Mouse (Mus musculus): Measurements from ENCODE around the gene Il1rl2. TPM values are rescaled to one million over a fixed set of nuclear protein-coding genes. Genes with fewer than 3 reads are reported as not detected.
A peak's percentile ranks its signal among the peaks of the same experiment; 100 is the strongest.

Gene Il1rl2
- polyA plus RNA-seq, 1 experiment from 2014 or later = 6.8 TPM

DNA sequence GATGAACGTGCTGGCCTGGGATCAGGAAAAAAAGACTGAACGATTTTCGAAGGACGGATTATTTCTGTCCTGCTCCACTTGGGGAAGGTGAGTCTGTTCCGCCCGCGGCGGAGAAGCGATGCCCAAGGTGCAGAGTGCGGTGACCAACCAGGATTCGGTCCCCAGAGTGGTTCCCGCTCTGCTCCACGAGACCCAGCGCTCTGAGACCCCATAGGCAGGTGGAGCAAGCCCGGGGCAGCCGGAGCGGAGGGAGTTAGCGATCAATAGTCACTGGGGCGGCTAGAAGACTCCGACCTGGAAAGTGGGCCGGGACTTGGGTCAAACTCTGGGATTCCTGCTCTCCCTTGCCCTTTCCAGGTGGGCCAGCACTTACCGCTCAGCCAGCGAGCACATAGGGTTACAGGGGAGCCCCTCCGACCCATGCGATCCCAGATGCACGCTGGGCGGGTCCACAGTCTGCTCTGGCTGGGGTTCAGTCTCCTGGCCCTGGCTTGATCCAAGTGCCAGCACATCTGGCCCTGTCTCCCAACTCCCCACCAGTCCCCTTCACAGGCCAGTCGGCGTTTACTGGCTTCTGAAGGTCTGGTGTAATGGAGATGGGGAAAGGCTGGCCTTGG is 1.4 kb downstream of the Il1rl2 start:
- 10% methylated on average over 29 of the region's 29 CpGs for WGBS
- peak overlapping the region; percentile 41 for H3K4me3 ChIP-seq (ENCODE audit: low read depth, low read length)
- H3K9ac ChIP-seq (ENCODE audit: low read length) = peak overlapping the region; percentile 62
- DNase-seq (ENCODE audit: low spot score) (peak; percentile 21), ATAC-seq (ENCODE audit: low FRiP score, low TSS enrichment) (0 out of 2 replicates have a peak, but pooled peaks have one; percentile 49)
- H3K27ac ChIP-seq (replicated peaks) = 0 out of 2 replicates have a peak overlapping the region, but pooled peaks have one; percentile 24
- no peaks in the 10 kb centered on the region; the same call in 1 of the 2 replicates for H3K4me1 ChIP-seq (replicated peaks; ENCODE audit: control insufficient read depth, insufficient read depth)
- no peaks in the 10 kb centered on the region for H3K36me3 ChIP-seq (ENCODE audit: control insufficient read depth, insufficient read depth, low read length)
- TF ChIP-seq EP300 (optimal IDR thresholded peaks at IDR 0.05) (no peak), CTCF (IDR thresholded peaks at IDR 0.05; ENCODE audit: low read depth) (no peak)
- H3K9me3 ChIP-seq (ENCODE audit: control insufficient read depth, low read length) = no peaks in the 10 kb centered on the region
- H3K27me3 ChIP-seq (ENCODE audit: control insufficient read depth, insufficient read depth, low read length) = no peaks in the 10 kb centered on the region
- H3K4me2 ChIP-seq (replicated peaks; ENCODE audit: low read depth) = peak overlapping the region; percentile 86

- H3K27me3 ChIP-seq (ENCODE audit: control insufficient read depth, insufficient read depth, low read length) = no peaks in the 10 kb centered on the region
Measured at GRCm38 (mm10) chr1:40327604-40328003, 3.2 kb downstream of the Il1rl2 start.

GRCm38 (mm10) chr1:40329526-40329925 is 5.1 kb downstream of the Il1rl2 start:
- Histone ChIP-seq H3K4me2 (replicated peaks; ENCODE audit: low read depth) (no peak overlapping the region), H3K36me3 (ENCODE audit: control insufficient read depth, insufficient read depth, low read length) (no peaks in the 10 kb centered on the region), H3K4me3 (ENCODE audit: low read depth, low read length) (no peak overlapping the region), H3K27me3 (ENCODE audit: control insufficient read depth, insufficient read depth, low read length) (no peaks in the 10 kb centered on the region), H3K27ac (replicated peaks) (no peak overlapping the region), H3K4me1 (replicated peaks; ENCODE audit: control insufficient read depth, insufficient read depth) (no peaks in the 10 kb centered on the region; the same call in 1 of the 2 replicates), H3K9me3 (ENCODE audit: control insufficient read depth, low read length) (no peaks in the 10 kb centered on the region), H3K9ac (ENCODE audit: low read length) (no peak overlapping the region)
- DNase-seq (ENCODE audit: low spot score) (no peak), ATAC-seq (ENCODE audit: low FRiP score, low TSS enrichment) (no peak)
- 77% methylated on average over 1 of the region's 1 CpGs for WGBS
- TF ChIP-seq EP300 (optimal IDR thresholded peaks at IDR 0.05) (no peak), CTCF (IDR thresholded peaks at IDR 0.05; ENCODE audit: low read depth) (no peak)

More at GRCm38 (mm10) chr1:40327604-40328003, 3.2 kb downstream of the Il1rl2 start:
- ATAC-seq (ENCODE audit: low FRiP score, low TSS enrichment) (no peak), DNase-seq (ENCODE audit: low spot score) (no peak)
- Histone ChIP-seq H3K9me3 (ENCODE audit: control insufficient read depth, low read length) (no peaks in the 10 kb centered on the region), H3K4me1 (replicated peaks; ENCODE audit: control insufficient read depth, insufficient read depth) (no peaks in the 10 kb centered on the region; the same call in 1 of the 2 replicates), H3K27ac (replicated peaks) (no peak overlapping the region), H3K4me3 (ENCODE audit: low read depth, low read length) (no peak overlapping the region), H3K36me3 (ENCODE audit: control insufficient read depth, insufficient read depth, low read length) (no peaks in the 10 kb centered on the region), H3K4me2 (replicated peaks; ENCODE audit: low read depth) (no peak overlapping the region), H3K9ac (ENCODE audit: low read length) (no peak overlapping the region)
- WGBS = 89% methylated on average over 3 of the region's 3 CpGs
- TF ChIP-seq CTCF (IDR thresholded peaks at IDR 0.05; ENCODE audit: low read depth) (no peak), EP300 (optimal IDR thresholded peaks at IDR 0.05) (no peak)

DNA sequence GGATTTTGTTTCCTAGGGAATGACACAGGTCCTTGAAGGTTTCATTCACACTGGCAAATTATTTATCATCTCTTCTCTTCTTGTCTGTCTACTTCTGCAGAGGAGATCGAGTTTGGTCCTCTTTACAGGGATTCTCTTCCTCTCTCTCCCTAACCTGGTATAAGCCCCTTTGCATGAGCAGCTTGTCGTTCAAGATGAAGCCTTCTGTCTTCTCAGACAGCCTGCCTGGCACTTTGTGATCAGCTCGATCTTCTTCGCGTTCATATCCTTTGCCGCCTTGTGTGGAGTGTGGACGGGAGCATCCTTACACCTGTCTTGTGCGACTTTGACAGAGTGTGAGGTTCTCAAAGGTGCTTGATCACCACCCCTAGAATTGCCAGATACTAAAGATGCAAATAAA is 5.8 kb downstream of the Il1rl2 start:
- H3K36me3 ChIP-seq (ENCODE audit: control insufficient read depth, insufficient read depth, low read length) = no peaks in the 10 kb centered on the region
- no peak overlapping the region for H3K9ac ChIP-seq (ENCODE audit: low read length)
- no peaks in the 10 kb centered on the region for H3K27me3 ChIP-seq (ENCODE audit: control insufficient read depth, insufficient read depth, low read length)
- H3K4me1 ChIP-seq (replicated peaks; ENCODE audit: control insufficient read depth, insufficient read depth) = no peaks in the 10 kb centered on the region; the same call in 1 of the 2 replicates
- TF ChIP-seq EP300 (optimal IDR thresholded peaks at IDR 0.05) (no peak), CTCF (IDR thresholded peaks at IDR 0.05; ENCODE audit: low read depth) (no peak)
- H3K9me3 ChIP-seq (ENCODE audit: control insufficient read depth, low read length) = no peaks in the 10 kb centered on the region
- DNase-seq (ENCODE audit: low spot score) = no peak
- no peak overlapping the region for H3K4me2 ChIP-seq (replicated peaks; ENCODE audit: low read depth)
- no peak overlapping the region for H3K27ac ChIP-seq (replicated peaks)
- no peak overlapping the region for H3K4me3 ChIP-seq (ENCODE audit: low read depth, low read length)
- ATAC-seq (ENCODE audit: low FRiP score, low TSS enrichment) = no peak
- WGBS = 85% methylated on average over 8 of the region's 8 CpGs

DNA sequence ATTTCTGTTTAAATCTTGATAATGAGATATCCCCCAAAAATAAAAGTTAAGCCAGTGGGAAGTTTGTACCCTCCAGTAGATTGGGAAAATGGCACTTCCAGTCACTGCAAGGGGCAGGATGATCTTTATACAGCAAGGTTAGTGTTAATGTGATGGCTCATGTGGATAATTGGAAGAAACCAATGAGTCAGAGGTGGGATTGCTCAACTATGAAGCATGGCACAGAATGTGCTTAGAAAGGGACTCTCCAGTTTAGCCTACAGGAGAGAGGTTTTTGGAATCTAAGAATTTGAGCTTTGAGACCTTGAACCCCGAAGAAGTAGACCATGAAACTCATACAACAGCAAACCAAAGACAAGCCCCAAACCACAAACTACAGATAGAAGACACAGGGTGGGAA is 14.9 kb downstream of the Il1rl2 start:
- Histone ChIP-seq H3K4me3 (ENCODE audit: low read depth, low read length) (no peak overlapping the region), H3K36me3 (ENCODE audit: control insufficient read depth, insufficient read depth, low read length) (no peaks in the 10 kb centered on the region), H3K4me1 (replicated peaks; ENCODE audit: control insufficient read depth, insufficient read depth) (no peaks in the 10 kb centered on the region), H3K9ac (ENCODE audit: low read length) (no peak overlapping the region), H3K9me3 (ENCODE audit: control insufficient read depth, low read length) (no peaks in the 10 kb centered on the region), H3K4me2 (replicated peaks; ENCODE audit: low read depth) (no peak overlapping the region), H3K27me3 (ENCODE audit: control insufficient read depth, insufficient read depth, low read length) (no peaks in the 10 kb centered on the region), H3K27ac (replicated peaks) (no peak overlapping the region)
- ATAC-seq (ENCODE audit: low FRiP score, low TSS enrichment) = no peak
- TF ChIP-seq CTCF (IDR thresholded peaks at IDR 0.05; ENCODE audit: low read depth) = no peak
- TF ChIP-seq EP300 (optimal IDR thresholded peaks at IDR 0.05) = no peak
- DNase-seq (ENCODE audit: low spot score) = no peak
- WGBS = 97% methylated on average over 1 of the region's 1 CpGs

DNA sequence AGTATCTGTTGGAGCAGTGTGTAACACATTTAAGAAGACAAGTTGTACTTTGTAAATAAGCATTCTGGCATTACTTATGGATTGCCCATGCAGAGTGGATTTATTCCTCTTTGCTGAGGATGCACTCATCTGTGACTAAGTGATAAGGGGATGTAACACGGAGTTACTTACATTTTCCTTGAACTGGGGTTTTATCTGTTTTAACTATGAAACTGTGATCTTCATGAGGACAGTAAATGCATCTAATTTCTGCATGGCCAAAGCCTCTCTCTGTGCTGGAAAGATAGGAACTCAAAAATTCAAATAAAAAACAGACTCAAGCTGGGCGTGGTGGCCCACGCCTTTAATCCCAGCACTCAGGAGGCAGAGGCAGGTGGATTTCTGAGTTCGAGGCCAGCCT is 15.7 kb downstream of the Il1rl2 start:
- no peak overlapping the region for H3K4me3 ChIP-seq (ENCODE audit: low read depth, low read length)
- DNase-seq (ENCODE audit: low spot score) (no peak), ATAC-seq (ENCODE audit: low FRiP score, low TSS enrichment) (no peak)
- no peak overlapping the region for H3K9ac ChIP-seq (ENCODE audit: low read length)
- no peaks in the 10 kb centered on the region for H3K27me3 ChIP-seq (ENCODE audit: control insufficient read depth, insufficient read depth, low read length)
- H3K36me3 ChIP-seq (ENCODE audit: control insufficient read depth, insufficient read depth, low read length) = no peaks in the 10 kb centered on the region
- no peaks in the 10 kb centered on the region for H3K9me3 ChIP-seq (ENCODE audit: control insufficient read depth, low read length)
- H3K27ac ChIP-seq (replicated peaks) = no peak overlapping the region
- 85% methylated on average over 4 of the region's 4 CpGs for WGBS
- no peak overlapping the region for H3K4me2 ChIP-seq (replicated peaks; ENCODE audit: low read depth)
- no peak for TF ChIP-seq EP300 (optimal IDR thresholded peaks at IDR 0.05)
- no peak for TF ChIP-seq CTCF (IDR thresholded peaks at IDR 0.05; ENCODE audit: low read depth)
- no peaks in the 10 kb centered on the region for H3K4me1 ChIP-seq (replicated peaks; ENCODE audit: control insufficient read depth, insufficient read depth)
